Mouse (Mus musculus): Measurements from ENCODE around the gene Timp1. TPM values are rescaled to one million over a fixed set of nuclear protein-coding genes. Genes with fewer than 3 reads are reported as not detected.

Gene Timp1
- polyA plus RNA-seq, 1 experiment from 2014 or later, result 4.3 TPM

- no peak overlapping the region for H3K27ac ChIP-seq
- no peak for DNase-seq (ENCODE audit: low spot score)
- H3K36me3 ChIP-seq (replicated peaks; ENCODE audit: control insufficient read depth, insufficient read depth), result peaks cover 21% of the 10 kb centered on the region
- H3K4me1 ChIP-seq (replicated peaks; ENCODE audit: control insufficient read depth, insufficient read depth, low read length), result no peaks in the 10 kb centered on the region
- 89% methylated on average over 9 of the region's 9 CpGs for WGBS
- H3K27me3 ChIP-seq (ENCODE audit: control insufficient read depth, insufficient read depth, low read length), result no peaks in the 10 kb centered on the region
- H3K4me2 ChIP-seq (replicated peaks), result no peak overlapping the region
- no peaks in the 10 kb centered on the region for H3K9me3 ChIP-seq (ENCODE audit: control insufficient read depth, low read length)
- no peak overlapping the region for H3K9ac ChIP-seq
- no peak overlapping the region for H3K4me3 ChIP-seq (replicated peaks; ENCODE audit: low read length)
- no peak for ATAC-seq (ENCODE audit: low FRiP score)
Measured at GRCm38 (mm10) chrX:20863161-20864101, 6.5 kb upstream of the Timp1 start.

GRCm38 (mm10) chrX:20868091-20868490 is 1.9 kb upstream of the Timp1 start:
- Histone ChIP-seq H3K4me3 (replicated peaks; ENCODE audit: low read length) (no peak overlapping the region), H3K4me1 (replicated peaks; ENCODE audit: control insufficient read depth, insufficient read depth, low read length) (no peaks in the 10 kb centered on the region), H3K36me3 (replicated peaks; ENCODE audit: control insufficient read depth, insufficient read depth) (peaks cover 5% of the 10 kb centered on the region; the same call in 1 of the 2 replicates), H3K27ac (no peak overlapping the region), H3K9ac (no peak overlapping the region), H3K4me2 (replicated peaks) (no peak overlapping the region), H3K27me3 (ENCODE audit: control insufficient read depth, insufficient read depth, low read length) (no peaks in the 10 kb centered on the region), H3K9me3 (ENCODE audit: control insufficient read depth, low read length) (no peaks in the 10 kb centered on the region)
- WGBS, result 74% methylated on average over 4 of the region's 4 CpGs
- no peak for ATAC-seq (ENCODE audit: low FRiP score)
- DNase-seq (ENCODE audit: low spot score), result no peak

- Histone ChIP-seq H3K4me2 (replicated peaks) (no peak overlapping the region), H3K27ac (no peak overlapping the region), H3K36me3 (replicated peaks; ENCODE audit: control insufficient read depth, insufficient read depth) (no peaks in the 10 kb centered on the region), H3K4me3 (replicated peaks; ENCODE audit: low read length) (no peak overlapping the region), H3K27me3 (ENCODE audit: control insufficient read depth, insufficient read depth, low read length) (no peaks in the 10 kb centered on the region), H3K9me3 (ENCODE audit: control insufficient read depth, low read length) (no peaks in the 10 kb centered on the region), H3K4me1 (replicated peaks; ENCODE audit: control insufficient read depth, insufficient read depth, low read length) (no peaks in the 10 kb centered on the region), H3K9ac (no peak overlapping the region)
- WGBS, result 58% methylated on average over 1 of the region's 1 CpGs
- DNase-seq (ENCODE audit: low spot score) (no peak), ATAC-seq (ENCODE audit: low FRiP score) (no peak)
Measured at GRCm38 (mm10) chrX:20869203-20869602, 763 bp upstream of the Timp1 start.

DNA sequence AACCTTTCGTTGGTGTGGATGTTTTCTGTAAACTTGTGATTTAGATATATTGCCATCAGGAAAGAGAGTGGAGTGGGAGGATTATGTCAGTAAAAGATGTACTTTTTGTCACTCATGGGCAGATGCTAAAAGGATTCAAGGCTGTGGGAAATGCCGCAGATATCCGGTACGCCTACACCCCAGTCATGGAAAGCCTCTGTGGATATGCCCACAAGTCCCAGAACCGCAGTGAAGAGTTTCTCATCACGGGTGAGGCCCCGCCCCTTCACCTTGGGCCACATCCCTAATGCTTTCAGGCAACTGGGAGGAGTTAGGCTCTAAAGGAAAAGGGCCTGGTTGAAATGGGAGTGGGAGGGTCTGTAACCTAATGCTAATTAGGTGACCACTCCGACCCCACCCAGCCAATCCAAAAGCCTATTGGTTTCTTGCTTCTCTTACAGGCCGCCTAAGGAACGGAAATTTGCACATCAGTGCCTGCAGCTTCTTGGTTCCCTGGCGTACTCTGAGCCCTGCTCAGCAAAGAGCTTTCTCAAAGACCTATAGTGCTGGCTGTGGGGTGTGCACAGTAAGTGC is 3.0 kb downstream of the Timp1 start:
- DNase-seq (ENCODE audit: low spot score) (no peak), ATAC-seq (ENCODE audit: low FRiP score) (no peak)
- H3K36me3 ChIP-seq (replicated peaks; ENCODE audit: control insufficient read depth, insufficient read depth), result no peaks in the 10 kb centered on the region
- no peak overlapping the region for H3K27ac ChIP-seq
- no peaks in the 10 kb centered on the region for H3K9me3 ChIP-seq (ENCODE audit: control insufficient read depth, low read length)
- no peak overlapping the region for H3K4me3 ChIP-seq (replicated peaks; ENCODE audit: low read length)
- no peak overlapping the region for H3K9ac ChIP-seq
- 34% methylated on average over 11 of the region's 11 CpGs for WGBS
- H3K4me1 ChIP-seq (replicated peaks; ENCODE audit: control insufficient read depth, insufficient read depth, low read length), result no peaks in the 10 kb centered on the region
- H3K4me2 ChIP-seq (replicated peaks), result no peak overlapping the region
- H3K27me3 ChIP-seq (ENCODE audit: control insufficient read depth, insufficient read depth, low read length), result no peaks in the 10 kb centered on the region

DNA sequence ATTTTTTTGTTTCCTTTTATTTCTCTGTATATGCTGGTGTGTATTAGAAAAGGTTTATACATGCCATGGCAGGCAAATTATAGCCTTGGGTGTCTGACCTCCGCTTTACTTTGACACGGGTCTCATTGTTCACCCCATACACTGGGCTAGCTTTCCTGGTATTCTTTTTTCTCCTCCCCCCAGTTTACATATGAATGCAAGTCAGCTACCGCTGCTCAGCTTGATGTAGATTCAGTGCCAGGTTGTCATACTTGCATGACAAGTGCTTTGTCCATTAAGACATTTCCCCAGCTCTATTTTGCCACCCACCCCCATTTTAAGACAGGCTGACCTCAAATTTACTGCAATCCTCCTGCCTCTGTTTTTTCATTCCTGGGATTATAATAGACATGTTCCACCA is 5.3 kb downstream of the Timp1 start:
- Histone ChIP-seq H3K4me2 (replicated peaks) (no peak overlapping the region), H3K27me3 (ENCODE audit: control insufficient read depth, insufficient read depth, low read length) (no peaks in the 10 kb centered on the region), H3K4me1 (replicated peaks; ENCODE audit: control insufficient read depth, insufficient read depth, low read length) (no peaks in the 10 kb centered on the region), H3K27ac (no peak overlapping the region), H3K4me3 (replicated peaks; ENCODE audit: low read length) (no peak overlapping the region), H3K9ac (no peak overlapping the region), H3K9me3 (ENCODE audit: control insufficient read depth, low read length) (no peaks in the 10 kb centered on the region), H3K36me3 (replicated peaks; ENCODE audit: control insufficient read depth, insufficient read depth) (no peaks in the 10 kb centered on the region)
- DNase-seq (ENCODE audit: low spot score) (no peak), ATAC-seq (ENCODE audit: low FRiP score) (no peak)
- WGBS, result 36% methylated on average over 3 of the region's 3 CpGs

DNA sequence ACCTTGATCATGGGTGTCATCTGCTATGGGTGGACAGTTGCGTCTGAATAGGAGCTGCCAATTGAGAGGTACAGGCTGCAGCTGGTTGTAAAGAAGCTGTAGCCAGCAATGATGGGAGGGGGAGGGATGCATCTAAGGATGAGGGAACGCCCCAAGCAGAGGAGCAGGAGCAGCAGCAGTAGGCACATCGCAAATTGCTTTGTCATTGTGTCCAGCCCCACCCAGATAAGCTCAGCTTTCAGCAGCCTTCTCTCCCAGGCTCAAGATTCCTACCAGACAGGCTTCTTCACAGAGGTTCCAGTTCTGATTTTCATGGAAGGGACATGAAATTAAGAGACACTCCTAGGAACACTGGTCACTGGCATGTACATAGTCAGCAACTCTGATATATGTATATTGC is 40.1 kb downstream of the Timp1 start:
- peaks cover 14% of the 10 kb centered on the region for H3K36me3 ChIP-seq (replicated peaks; ENCODE audit: control insufficient read depth, insufficient read depth)
- H3K4me1 ChIP-seq (replicated peaks; ENCODE audit: control insufficient read depth, insufficient read depth, low read length), result no peaks in the 10 kb centered on the region
- H3K27ac ChIP-seq, result no peak overlapping the region
- H3K9ac ChIP-seq, result no peak overlapping the region
- H3K4me2 ChIP-seq (replicated peaks), result no peak overlapping the region
- no peaks in the 10 kb centered on the region for H3K9me3 ChIP-seq (ENCODE audit: control insufficient read depth, low read length)
- 38% methylated on average over 3 of the region's 3 CpGs for WGBS
- no peaks in the 10 kb centered on the region for H3K27me3 ChIP-seq (ENCODE audit: control insufficient read depth, insufficient read depth, low read length)
- DNase-seq (ENCODE audit: low spot score) (no peak), ATAC-seq (ENCODE audit: low FRiP score) (no peak)
- no peak overlapping the region for H3K4me3 ChIP-seq (replicated peaks; ENCODE audit: low read length)

- ATAC-seq (ENCODE audit: low FRiP score) (no peak), DNase-seq (ENCODE audit: low spot score) (no peak)
- 90% methylated on average over 6 of the region's 6 CpGs for WGBS
- Histone ChIP-seq H3K4me1 (replicated peaks; ENCODE audit: control insufficient read depth, insufficient read depth, low read length) (peaks cover 13% of the 10 kb centered on the region), H3K36me3 (replicated peaks; ENCODE audit: control insufficient read depth, insufficient read depth) (no peaks in the 10 kb centered on the region), H3K9me3 (ENCODE audit: control insufficient read depth, low read length) (no peaks in the 10 kb centered on the region), H3K9ac (no peak overlapping the region), H3K27ac (no peak overlapping the region), H3K4me2 (replicated peaks) (no peak overlapping the region), H3K4me3 (replicated peaks; ENCODE audit: low read length) (no peak overlapping the region), H3K27me3 (ENCODE audit: control insufficient read depth, insufficient read depth, low read length) (no peaks in the 10 kb centered on the region)
Measured at GRCm38 (mm10) chrX:20913726-20914125, 43.8 kb downstream of the Timp1 start.

- no peaks in the 10 kb centered on the region for H3K9me3 ChIP-seq (ENCODE audit: control insufficient read depth, low read length)
- DNase-seq (ENCODE audit: low spot score), result no peak
- H3K27me3 ChIP-seq (ENCODE audit: control insufficient read depth, insufficient read depth, low read length), result no peaks in the 10 kb centered on the region
- H3K4me2 ChIP-seq (replicated peaks), result no peak overlapping the region
- ATAC-seq (ENCODE audit: low FRiP score), result no peak
- no peak overlapping the region for H3K27ac ChIP-seq
- no peak overlapping the region for H3K4me3 ChIP-seq (replicated peaks; ENCODE audit: low read length)
- no peak overlapping the region for H3K9ac ChIP-seq
- H3K36me3 ChIP-seq (replicated peaks; ENCODE audit: control insufficient read depth, insufficient read depth), result no peaks in the 10 kb centered on the region
- peaks cover 22% of the 10 kb centered on the region for H3K4me1 ChIP-seq (replicated peaks; ENCODE audit: control insufficient read depth, insufficient read depth, low read length)
Measured at GRCm38 (mm10) chrX:20915075-20915474, 45.1 kb downstream of the Timp1 start.

- no peaks in the 10 kb centered on the region for H3K36me3 ChIP-seq (replicated peaks; ENCODE audit: control insufficient read depth, insufficient read depth)
- peak overlapping the region; percentile 73 for H3K27ac ChIP-seq
- H3K9me3 ChIP-seq (ENCODE audit: control insufficient read depth, low read length), result no peaks in the 10 kb centered on the region
- peak overlapping the region; percentile 74 for H3K9ac ChIP-seq
- 25% methylated on average over 44 of the region's 49 CpGs for WGBS
- peak overlapping the region; percentile 58 for H3K4me3 ChIP-seq (replicated peaks; ENCODE audit: low read length)
- ATAC-seq (ENCODE audit: low FRiP score), result peak; percentile 83
- peak overlapping the region; percentile 62 for H3K4me2 ChIP-seq (replicated peaks)
- H3K27me3 ChIP-seq (ENCODE audit: control insufficient read depth, insufficient read depth, low read length), result no peaks in the 10 kb centered on the region
- DNase-seq (ENCODE audit: low spot score), result no peak
- H3K4me1 ChIP-seq (replicated peaks; ENCODE audit: control insufficient read depth, insufficient read depth, low read length), result peaks cover 22% of the 10 kb centered on the region
Measured at GRCm38 (mm10) chrX:20920249-20920843, 50.4 kb downstream of the Timp1 start.
